Mouse (Mus musculus) heart, adult 2 months (tissue): ENCODE data around the gene Tbkbp1. TPM values are rescaled to one million over a fixed set of nuclear protein-coding genes. Genes with fewer than 3 reads are reported as not detected.
A peak's percentile ranks its signal among the peaks of the same experiment; 100 is the strongest.

Experiments
- DNase-seq, 2 experiments: peaks; one replicate each; pipeline ENCODE4 v3.0.0; 2021
- H3K27ac ChIP-seq: fragments of 200-600 bp; 2 replicates; pipeline ENCODE4 v1.8.1; 2022
- H3K27me3 ChIP-seq: fragments of 200-500 bp; 2 replicates; pipeline ENCODE4 v1.6.1; 2012; ENCODE audit warnings: mild to moderate bottlenecking, low read length, inconsistent platforms, mixed read lengths; ENCODE audit not compliant: control insufficient read depth, insufficient read depth
- H3K36me3 ChIP-seq: fragments of 200-500 bp; 2 replicates; pipeline ENCODE4 v1.6.1; 2012; ENCODE audit warnings: low read length, inconsistent platforms; ENCODE audit not compliant: control insufficient read depth, insufficient read depth
- H3K4me1 ChIP-seq: fragments of 200-500 bp; 2 replicates; pipeline ENCODE4 v1.6.1; 2011; ENCODE audit warnings: low read length; ENCODE audit not compliant: control insufficient read depth, insufficient read depth
- H3K4me3 ChIP-seq: fragments of 200-600 bp; 2 replicates; pipeline ENCODE4 v1.8.1; 2022
- H3K79me2 ChIP-seq: fragments of 200-500 bp; replicated peaks from 2 replicates; pipeline ENCODE4 v1.6.1; 2012; ENCODE audit warnings: mild to moderate bottlenecking, inconsistent platforms, low read length, moderate library complexity, mixed read lengths; ENCODE audit not compliant: control insufficient read depth, insufficient read depth
- H3K9ac ChIP-seq: fragments of 200-500 bp; 2 replicates; pipeline ENCODE4 v1.6.1; 2012; ENCODE audit warnings: low read depth, mild to moderate bottlenecking, control low read depth, inconsistent platforms, low read length, mixed read lengths
- CTCF ChIP-seq: fragments of 200-600 bp; IDR thresholded peaks from 2 replicates; pipeline ENCODE4 v1.8.1; 2022; ENCODE audit warnings: antibody characterized with exemption, mild to moderate bottlenecking, moderate library complexity
- EP300 ChIP-seq: fragments of 200-500 bp; IDR thresholded peaks from 2 replicates; pipeline ENCODE4 v1.6.1; 2011; ENCODE audit warnings: low read depth, low read length, control low read depth; ENCODE audit not compliant: insufficient read depth
- POLR2A ChIP-seq: fragments of 200-500 bp; IDR thresholded peaks from 2 replicates; pipeline ENCODE4 v1.6.1; 2011; ENCODE audit warnings: mild to moderate bottlenecking, low read depth, low read length, control low read depth; ENCODE audit not compliant: insufficient read depth
- WGBS: fragments of 180-500 bp; shearing (Covaris S2); methylation state at CpG from one replicate; pipeline ENCODE4 v1.1.7; 2018; 5-methylcytosine and 5-hydroxymethylcytosine counted together
- intact Hi-C: fragments of 180-260 bp; cut with DNase I; formaldehyde crosslinking; loops from one replicate; pipeline ENCODE4 v1.15.1; 2025
- microRNA-seq, 2 experiments: library from miRNA; unstranded; fragments of <30 nt; microRNA quantifications; one replicate each; pipeline ENCODE4 v1.2.0; 2021
- polyA plus RNA-seq: library from polyadenylated mRNA; depleted of rRNA; stranded (reverse); fragments of >200 nt; gene quantifications from 2 replicates; pipeline ENCODE4 v1.2.3, GENCODE M21; 2012; rRNA removed
- total RNA-seq, 2 experiments: library from RNA; stranded (reverse); gene quantifications; 2 replicates each; pipeline ENCODE4 v1.2.3; 2021

Tbkbp1 gene
- total and polyA plus RNA-seq, 3 experiments = 12.1 to 13.5 (median 12.2) TPM

DNA sequence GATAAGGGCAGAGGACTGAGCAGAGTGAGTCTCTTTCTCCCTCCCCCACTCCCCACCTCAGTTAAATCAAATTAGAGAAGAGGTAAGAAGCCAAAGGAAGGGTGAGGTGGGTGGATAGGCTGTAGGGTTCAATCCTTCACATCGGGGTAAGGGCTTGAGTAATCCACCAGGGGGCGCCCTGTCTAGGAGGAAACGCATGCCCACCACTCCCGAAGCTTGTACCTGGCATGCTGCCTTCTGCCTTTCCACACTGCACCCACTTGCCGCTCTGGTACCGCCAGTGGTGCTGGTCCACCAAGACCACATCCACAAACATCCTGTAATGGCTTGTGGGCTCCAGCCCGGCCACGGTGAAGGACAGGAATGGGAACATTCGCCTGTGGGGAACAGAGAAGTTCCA lies 49.6 kb downstream of the Tbkbp1 start:
- Histone ChIP-seq H3K4me1 (peaks cover 2% of the 10 kb centered on the region), H3K79me2 (no peaks in the 10 kb centered on the region), H3K4me3 (no peak overlapping the region), H3K9ac (no peak overlapping the region), H3K36me3 (no peaks in the 10 kb centered on the region), H3K27me3 (peaks cover 2% of the 10 kb centered on the region; the same call in 1 of the 2 replicates), H3K27ac (no peak overlapping the region)
- intact Hi-C loops = loop anchor here (1.0 to 5.0 kb wide), 2 partner anchors 46 to 76 kb away; no protein-coding TSS in a partner anchor
- TF ChIP-seq CTCF (peak; percentile 87), EP300 (no peak), POLR2A (no peak)
- DNase-seq = peak; percentile 52 to 69
- WGBS = 15% methylated on average over 9 of the region's 9 CpGs

DNA sequence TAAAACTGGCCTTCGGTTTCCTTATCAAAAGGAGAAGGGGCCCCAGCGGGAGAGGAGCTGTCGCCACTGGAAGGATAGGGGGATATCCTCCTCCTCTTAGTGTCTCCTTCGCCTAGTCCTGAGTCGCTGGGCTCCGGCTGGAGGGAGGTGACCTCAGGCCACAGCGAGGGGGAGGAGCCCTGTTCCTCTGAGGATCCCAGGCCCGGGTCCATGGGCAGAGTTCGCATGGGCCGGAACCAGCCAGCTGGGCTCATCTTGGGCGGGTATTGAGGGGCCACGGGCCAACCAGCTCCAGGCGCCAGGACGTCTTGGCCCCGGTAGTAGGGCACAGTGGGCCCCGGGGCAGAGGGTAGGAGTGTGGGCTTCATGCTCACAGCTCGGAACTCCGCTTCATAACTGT lies 52.5 kb downstream of the Tbkbp1 start:
- no peaks in the 10 kb centered on the region for H3K36me3 ChIP-seq
- peak; percentile 55 to 56 for DNase-seq
- peaks cover 2% of the 10 kb centered on the region; the same call in 1 of the 2 replicates for H3K27me3 ChIP-seq
- H3K4me3 ChIP-seq = peak overlapping the region; percentile 22
- H3K79me2 ChIP-seq = no peaks in the 10 kb centered on the region
- 9% methylated on average over 18 of the region's 18 CpGs for WGBS
- peak overlapping the region; percentile 43 for H3K9ac ChIP-seq
- intact Hi-C loops = no loop called here
- H3K4me1 ChIP-seq = peaks cover 2% of the 10 kb centered on the region
- TF ChIP-seq CTCF (no peak), EP300 (no peak), POLR2A (no peak)
- H3K27ac ChIP-seq = no peak overlapping the region

DNA sequence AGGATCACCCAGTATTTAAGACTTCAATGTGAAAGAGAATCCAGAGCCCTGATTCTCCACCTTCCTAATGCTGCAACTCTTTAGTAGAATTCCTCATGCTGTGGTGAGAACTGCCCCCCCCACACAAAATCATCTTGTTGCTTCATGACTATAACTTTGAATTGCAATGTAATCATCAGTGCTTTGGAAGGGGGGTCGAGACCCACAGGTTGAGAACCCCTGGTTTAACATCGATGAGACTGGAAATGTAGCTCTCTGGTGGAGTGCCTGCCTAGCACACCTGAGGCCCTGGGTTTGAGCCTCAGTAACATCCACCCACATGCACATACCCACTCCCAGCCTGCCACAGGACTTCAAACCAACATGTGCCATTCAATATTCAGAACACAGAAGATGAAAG lies 56.7 kb downstream of the Tbkbp1 start:
- no peak overlapping the region for H3K27ac ChIP-seq
- H3K9ac ChIP-seq = no peak overlapping the region
- H3K4me3 ChIP-seq = no peak overlapping the region
- DNase-seq = no peak
- H3K4me1 ChIP-seq = no peaks in the 10 kb centered on the region
- TF ChIP-seq POLR2A = no peak
- TF ChIP-seq EP300 = no peak
- no peak for TF ChIP-seq CTCF
- H3K36me3 ChIP-seq = no peaks in the 10 kb centered on the region
- intact Hi-C loops = no loop called here
- 0 out of 2 replicates have a peak, but pooled peaks cover 1% of the 10 kb centered on the region for H3K27me3 ChIP-seq
- H3K79me2 ChIP-seq = no peaks in the 10 kb centered on the region
- WGBS = 55% methylated on average over 2 of the region's 2 CpGs

DNA sequence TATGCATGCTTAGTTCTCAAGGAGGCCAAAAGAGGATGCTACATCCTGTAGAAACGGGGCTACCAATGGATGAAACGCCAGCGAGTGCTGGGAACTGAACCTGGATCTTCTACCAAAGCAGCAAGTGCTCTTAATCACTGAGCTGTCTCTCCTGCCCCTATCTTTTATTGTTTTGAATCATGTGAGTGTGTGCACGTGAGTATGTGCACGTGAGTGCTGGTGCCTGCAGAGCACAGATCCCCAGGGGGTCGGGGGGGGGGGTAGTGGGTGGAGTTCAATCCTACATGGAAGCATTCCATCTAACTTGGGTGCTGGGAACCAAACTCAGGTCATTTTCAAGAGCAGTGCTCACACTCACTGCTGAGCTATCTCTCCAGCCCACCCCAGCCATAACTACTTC lies 64.9 kb downstream of the Tbkbp1 start:
- Histone ChIP-seq H3K9ac (no peak overlapping the region), H3K4me3 (no peak overlapping the region), H3K36me3 (no peaks in the 10 kb centered on the region), H3K4me1 (no peaks in the 10 kb centered on the region; the same call in 1 of the 2 replicates), H3K27me3 (0 out of 2 replicates have a peak, but pooled peaks cover 1% of the 10 kb centered on the region), H3K79me2 (no peaks in the 10 kb centered on the region), H3K27ac (no peak overlapping the region)
- TF ChIP-seq POLR2A (no peak), EP300 (no peak), CTCF (no peak)
- intact Hi-C loops = no loop called here
- no peak for DNase-seq
- WGBS = 59% methylated on average over 6 of the region's 6 CpGs

Small RNAs within 50 kb of the gene (microRNA-seq; reads per million reads assigned to microRNA genes)
- 0 to 0.39 reads per million in 2 experiments for gene Mir7235

Other genes starting within 250 kb of the Tbkbp1 start
- gene Cdk5rap3, start 235.0 kb downstream of the Tbkbp1 start, total RNA-seq = 10 to 100 TPM; 17.4 to 25.2 TPM
- 13.8 and 17.5 TPM in 2 replicates for gene Cdk5rap3, start 235.0 kb downstream of the Tbkbp1 start, polyA plus RNA-seq
- gene Prr15l, start 223.4 kb downstream of the Tbkbp1 start, total RNA-seq = 1 to 10 TPM in 1 of 2 experiments, under 1 TPM in 1; 0.93 to 2.1 TPM
- gene Prr15l, start 223.4 kb downstream of the Tbkbp1 start, polyA plus RNA-seq = 0.70 and 2.5 TPM in 2 replicates
- gene Pnpo, start 207.5 kb downstream of the Tbkbp1 start, total RNA-seq = 10 to 100 TPM; 12.9 to 13.0 TPM
- 21.3 and 22.0 TPM in 2 replicates for gene Pnpo, start 207.5 kb downstream of the Tbkbp1 start, polyA plus RNA-seq
- gene Sp2, start 168.5 kb downstream of the Tbkbp1 start, total RNA-seq = 10 to 100 TPM; 10.4 to 12.4 TPM
- gene Sp2, start 168.5 kb downstream of the Tbkbp1 start, polyA plus RNA-seq = 10.3 and 12.3 TPM in 2 replicates
- gene Sp6, start 138.1 kb downstream of the Tbkbp1 start, total RNA-seq = under 1 TPM; 0.11 to 0.21 TPM
- 0.21 and 0.23 TPM in 2 replicates for gene Sp6, start 138.1 kb downstream of the Tbkbp1 start, polyA plus RNA-seq
- gene Scrn2, start 121.6 kb downstream of the Tbkbp1 start, total RNA-seq = 10 to 100 TPM; 12.6 TPM
- 13.0 and 16.3 TPM in 2 replicates for gene Scrn2, start 121.6 kb downstream of the Tbkbp1 start, polyA plus RNA-seq
- gene Lrrc46, start 110.1 kb downstream of the Tbkbp1 start, total RNA-seq = under 1 TPM in 1 of 2 experiments, not detected in 1; 0.18 TPM
- gene Lrrc46, start 110.1 kb downstream of the Tbkbp1 start, polyA plus RNA-seq = 0.50 and 1.0 TPM in 2 replicates
- gene Mrpl10, start 109.9 kb downstream of the Tbkbp1 start, total RNA-seq = 10 to 100 TPM; 76.4 to 87.2 TPM
- gene Mrpl10, start 109.9 kb downstream of the Tbkbp1 start, polyA plus RNA-seq = 91.4 and 98.6 TPM in 2 replicates
- 1 to 10 TPM; 4.1 to 4.4 TPM for gene Osbpl7, start 100.9 kb downstream of the Tbkbp1 start, total RNA-seq
- gene Osbpl7, start 100.9 kb downstream of the Tbkbp1 start, polyA plus RNA-seq = 5.0 and 7.0 TPM in 2 replicates
- gene Tbx21, start 36.2 kb downstream of the Tbkbp1 start, total RNA-seq = not detected
- gene Tbx21, start 36.2 kb downstream of the Tbkbp1 start, polyA plus RNA-seq = 0.15 and 0.45 TPM in 2 replicates
- gene Kpnb1, start 36.4 kb upstream of the Tbkbp1 start, total RNA-seq = 10 to 100 TPM; 71.7 to 80.8 TPM
- gene Kpnb1, start 36.4 kb upstream of the Tbkbp1 start, polyA plus RNA-seq = 22.1 and 43.5 TPM in 2 replicates
- gene Npepps, start 129.1 kb upstream of the Tbkbp1 start, total RNA-seq = 10 to 100 TPM; 77.7 to 80.1 TPM
- gene Npepps, start 129.1 kb upstream of the Tbkbp1 start, polyA plus RNA-seq = 24.1 and 38.2 TPM in 2 replicates
- 10 to 100 TPM; 48.9 to 62.5 TPM for gene Mrpl45, start 164.2 kb upstream of the Tbkbp1 start, total RNA-seq
- 33.7 and 51.4 TPM in 2 replicates for gene Mrpl45, start 164.2 kb upstream of the Tbkbp1 start, polyA plus RNA-seq
- under 1 TPM; 0.05 to 0.08 TPM for gene Gpr179, start 200.6 kb upstream of the Tbkbp1 start, total RNA-seq
- 0.03 TPM in 1 of 2 replicates, not detected in the other for gene Gpr179, start 200.6 kb upstream of the Tbkbp1 start, polyA plus RNA-seq
- gene Socs7, start 211.1 kb upstream of the Tbkbp1 start, total RNA-seq = 10 to 100 TPM; 21.4 to 22.8 TPM
- 8.9 and 18.6 TPM in 2 replicates for gene Socs7, start 211.1 kb upstream of the Tbkbp1 start, polyA plus RNA-seq